Mouse (Mus musculus): Measurements from ENCODE around the gene Tns4. TPM values are rescaled to one million over a fixed set of nuclear protein-coding genes. Genes with fewer than 3 reads are reported as not detected.

Tns4 gene
- total RNA-seq, 2 experiments from 2014 or later: 1.8 to 2.1 TPM

- peak; percentile 92 for ATAC-seq (replicated peaks; ENCODE audit: poor library complexity)
These were observed 65.3 kb downstream of the Tns4 start, which contains the start of gene Top2a for GRCm38 (mm10) chr11:99023500-99024467. Gene Top2a, minus strand, starts transcription at chr11:99024189.

GRCm38 (mm10) chr11:99023094-99023493 is 66.0 kb downstream of the Tns4 start:
- no peak for ATAC-seq (replicated peaks; ENCODE audit: poor library complexity)

- no peak for ATAC-seq (replicated peaks; ENCODE audit: poor library complexity)
These were observed 66.6 kb downstream of the Tns4 start for GRCm38 (mm10) chr11:99022384-99022933.

- no peak for ATAC-seq (replicated peaks; ENCODE audit: poor library complexity)
These were observed 69.3 kb downstream of the Tns4 start for GRCm38 (mm10) chr11:99019844-99020243.

Other genes with a start within 250 kb of the Tns4 start
- gene Wipf2, start 225.7 kb downstream of the Tns4 start, total RNA-seq (2015): 15.0 and 17.1 TPM in 2 replicates
- 3.0 and 3.6 TPM in 2 replicates for gene Wipf2, start 225.7 kb downstream of the Tns4 start, total RNA-seq (2017)
- gene Cdc6, start 181.5 kb downstream of the Tns4 start, total RNA-seq (2015): 42.6 and 56.1 TPM in 2 replicates
- 40.7 and 44.1 TPM in 2 replicates for gene Cdc6, start 181.5 kb downstream of the Tns4 start, total RNA-seq (2017)
- 4.4 and 5.9 TPM in 2 replicates for gene Rara, start 161.5 kb downstream of the Tns4 start, total RNA-seq (2015)
- 1.6 and 2.2 TPM in 2 replicates for gene Rara, start 161.5 kb downstream of the Tns4 start, total RNA-seq (2017)
- not detected in 2 replicates for gene Gjd3, start 106.3 kb downstream of the Tns4 start, total RNA-seq (2015)
- gene Gjd3, start 106.3 kb downstream of the Tns4 start, total RNA-seq (2017): not detected in 2 replicates
- 284 and 285 TPM in 2 replicates for gene Top2a, start 65.1 kb downstream of the Tns4 start, total RNA-seq (2015)
- 584 and 646 TPM in 2 replicates for gene Top2a, start 65.1 kb downstream of the Tns4 start, total RNA-seq (2017)
- gene Igfbp4, start 48.1 kb downstream of the Tns4 start, total RNA-seq (2015): 188 and 211 TPM in 2 replicates
- 327 and 329 TPM in 2 replicates for gene Igfbp4, start 48.1 kb downstream of the Tns4 start, total RNA-seq (2017)
- 0.17 and 0.22 TPM in 2 replicates for gene Ccr7, start 65.8 kb upstream of the Tns4 start, total RNA-seq (2015)
- not detected in 2 replicates for gene Ccr7, start 65.8 kb upstream of the Tns4 start, total RNA-seq (2017)
- 95.7 and 108 TPM in 2 replicates for gene Smarce1, start 141.7 kb upstream of the Tns4 start, total RNA-seq (2015)
- gene Smarce1, start 141.7 kb upstream of the Tns4 start, total RNA-seq (2017): 161 and 260 TPM in 2 replicates
- not detected in 2 replicates for gene Krt222, start 154.8 kb upstream of the Tns4 start, total RNA-seq (2015)
- not detected in 2 replicates for gene Krt222, start 154.8 kb upstream of the Tns4 start, total RNA-seq (2017)
- gene Krt24, start 196.0 kb upstream of the Tns4 start, total RNA-seq (2015): not detected in 2 replicates
- gene Krt24, start 196.0 kb upstream of the Tns4 start, total RNA-seq (2017): not detected in 2 replicates
- not detected in 2 replicates for gene Krt25, start 233.6 kb upstream of the Tns4 start, total RNA-seq (2015)
- not detected in 2 replicates for gene Krt25, start 233.6 kb upstream of the Tns4 start, total RNA-seq (2017)
- gene Krt26, start 248.7 kb upstream of the Tns4 start, total RNA-seq (2015): not detected in 2 replicates
- not detected in 2 replicates for gene Krt26, start 248.7 kb upstream of the Tns4 start, total RNA-seq (2017)

Data from megakaryocyte progenitor cell, adult 5-6 weeks (primary cell).